Mouse (Mus musculus) hindbrain, embryonic 16.5 days (tissue): ENCODE data around the gene Stap1. TPM values are rescaled to one million over a fixed set of nuclear protein-coding genes. Genes with fewer than 3 reads are reported as not detected.

Source experiments
- ATAC-seq: fragments of 200-750 bp; cut with Nextera tagmentation; 2 replicates; pipeline ENCODE4 v1.8.0; 2017; ENCODE audit warnings: moderate TSS enrichment, moderate library complexity
- H3K27ac ChIP-seq: fragments of 300-500 bp; sonication (generic); 2 replicates; pipeline ENCODE4 v1.5.1; 2014; ENCODE audit warnings: low read depth, mild to moderate bottlenecking, control low read depth, low read length, moderate library complexity
- H3K27me3 ChIP-seq: fragments of 300-500 bp; sonication (generic); replicated peaks from 2 replicates; pipeline ENCODE4 v1.6.1; 2014; ENCODE audit warnings: low read length; ENCODE audit not compliant: control insufficient read depth, insufficient read depth
- H3K36me3 ChIP-seq: fragments of 300-500 bp; sonication (generic); 2 replicates; pipeline ENCODE4 v1.6.1; 2014; ENCODE audit warnings: mild to moderate bottlenecking, low read length, moderate library complexity, mixed read lengths; ENCODE audit not compliant: control insufficient read depth, insufficient read depth
- H3K4me1 ChIP-seq: fragments of 300-500 bp; sonication (generic); 2 replicates; pipeline ENCODE4 v1.6.1; 2014; ENCODE audit warnings: low read depth, low read length; ENCODE audit not compliant: control insufficient read depth, insufficient read depth
- H3K4me2 ChIP-seq: fragments of 300-500 bp; sonication (generic); 2 replicates; pipeline ENCODE4 v1.6.1; 2014; ENCODE audit warnings: mild to moderate bottlenecking, low read length, control low read depth, moderate library complexity
- H3K4me3 ChIP-seq: fragments of 300-500 bp; sonication (generic); 2 replicates; pipeline ENCODE4 v1.5.1; 2014; ENCODE audit warnings: mild to moderate bottlenecking, low read length, control low read depth, moderate library complexity
- H3K9ac ChIP-seq: fragments of 300-500 bp; sonication (generic); 2 replicates; pipeline ENCODE4 v1.6.1; 2014; ENCODE audit warnings: low read depth, mild to moderate bottlenecking, control low read depth, low read length, moderate library complexity
- H3K9me3 ChIP-seq: fragments of 300-500 bp; sonication (generic); 2 replicates; pipeline ENCODE4 v1.6.1; 2014; ENCODE audit warnings: mild to moderate bottlenecking, low read length, moderate library complexity; ENCODE audit not compliant: control insufficient read depth
- WGBS: fragments of 180-500 bp; shearing (Covaris S2); extraction: QIAGEN DNeasy Blood & Tissue Kit; methylation state at CpG from one replicate; pipeline ENCODE4 v1.1.7; 2014; 5-methylcytosine and 5-hydroxymethylcytosine counted together
- polyA plus RNA-seq: library from polyadenylated mRNA; unstranded; fragments of >200 nt; fragmentation: Nextera tagmentation; extraction: Ambion mirVana; gene quantifications from 2 replicates; pipeline ENCODE4 v1.2.1, GENCODE M21; 2015

Gene Stap1
- polyA plus RNA-seq, 1 experiment from 2014 or later = 0.34 TPM

DNA sequence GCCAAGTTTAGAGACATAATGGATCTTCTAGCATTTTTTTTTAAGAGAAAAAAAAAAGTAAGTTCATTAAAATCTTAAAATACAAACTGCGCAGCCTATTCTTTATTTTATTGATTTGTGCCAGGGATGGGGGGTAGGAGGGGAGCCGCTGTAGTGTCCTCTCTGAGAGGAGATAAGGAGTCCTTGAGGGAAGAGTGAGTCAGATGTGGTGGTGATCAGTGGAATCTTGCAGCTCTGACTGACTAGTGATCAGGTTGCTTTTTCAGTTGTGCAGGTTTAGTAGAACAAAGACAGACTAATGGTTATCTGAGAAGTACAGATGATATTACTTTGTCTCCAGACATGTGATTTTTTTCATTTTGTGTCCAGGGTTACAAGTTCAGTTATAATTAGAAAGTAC, 41.5 kb downstream of the Stap1 start:
- ATAC-seq = no peak
- H3K27ac ChIP-seq = no peak overlapping the region
- no peaks in the 10 kb centered on the region for H3K4me1 ChIP-seq
- no peaks in the 10 kb centered on the region for H3K9me3 ChIP-seq
- H3K9ac ChIP-seq = no peak overlapping the region
- no peak overlapping the region for H3K4me3 ChIP-seq
- no peaks in the 10 kb centered on the region for H3K27me3 ChIP-seq
- 98% methylated on average over 2 of the region's 2 CpGs for WGBS
- H3K4me2 ChIP-seq = no peak overlapping the region
- H3K36me3 ChIP-seq = 0 out of 2 replicates have a peak, but pooled peaks cover 4% of the 10 kb centered on the region

DNA sequence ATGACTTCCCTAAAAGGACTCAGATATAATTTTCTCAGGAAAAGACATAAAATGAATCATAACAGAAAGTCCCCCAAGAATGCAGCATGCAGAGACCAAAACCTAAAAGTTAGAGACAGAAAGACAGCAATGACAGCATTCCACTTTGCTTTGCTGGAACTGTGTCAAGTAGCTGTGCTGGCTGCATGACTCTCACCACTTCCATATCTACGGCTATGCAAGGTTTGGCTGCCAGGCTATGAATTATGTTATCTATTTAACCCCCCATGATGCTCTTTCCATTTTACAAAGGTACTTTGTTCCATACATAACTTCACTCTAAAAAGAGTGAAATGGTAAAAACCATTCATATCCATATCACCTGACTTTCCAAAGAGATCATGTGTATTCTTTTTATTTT, 42.5 kb downstream of the Stap1 start:
- no peaks in the 10 kb centered on the region for H3K27me3 ChIP-seq
- H3K36me3 ChIP-seq = 0 out of 2 replicates have a peak, but pooled peaks cover 5% of the 10 kb centered on the region
- no peak overlapping the region for H3K27ac ChIP-seq
- no peaks in the 10 kb centered on the region for H3K4me1 ChIP-seq
- ATAC-seq = no peak
- 68% methylated on average over 1 of the region's 1 CpGs for WGBS
- H3K4me3 ChIP-seq = no peak overlapping the region
- H3K9me3 ChIP-seq = no peaks in the 10 kb centered on the region
- no peak overlapping the region for H3K9ac ChIP-seq
- no peak overlapping the region for H3K4me2 ChIP-seq

DNA sequence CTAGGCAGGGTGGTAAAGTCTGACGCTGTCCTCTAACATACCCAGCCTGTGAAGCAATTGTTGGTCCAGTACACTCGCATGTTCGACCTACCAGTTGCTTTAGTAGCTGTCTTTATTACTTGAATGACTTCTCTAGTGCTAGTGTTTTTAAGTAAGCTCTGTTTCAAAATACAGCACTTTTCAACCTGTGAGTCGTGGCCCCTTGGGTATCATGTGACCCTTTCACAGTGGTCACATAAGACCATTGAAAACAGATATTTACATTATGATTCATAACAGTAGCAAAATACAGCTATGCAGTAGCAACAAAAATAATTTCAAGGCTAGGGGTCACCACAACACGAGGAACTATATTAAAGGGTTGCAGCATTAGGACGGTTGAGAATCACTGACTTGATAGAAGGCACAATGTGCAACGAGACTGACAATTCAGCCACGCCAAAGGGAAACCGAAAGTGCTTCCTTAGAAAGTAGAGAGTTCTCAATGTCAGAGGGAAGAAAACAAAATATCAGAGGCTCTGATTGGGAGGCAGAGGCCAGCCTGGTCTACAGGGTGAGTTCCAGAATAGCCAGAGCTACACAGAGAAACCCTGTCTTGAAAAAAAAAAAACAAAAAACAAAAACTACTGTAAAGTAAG, 47.0 kb downstream of the Stap1 start:
- Histone ChIP-seq H3K27ac (no peak overlapping the region), H3K4me1 (no peaks in the 10 kb centered on the region), H3K9ac (no peak overlapping the region), H3K4me2 (no peak overlapping the region), H3K4me3 (no peak overlapping the region), H3K27me3 (no peaks in the 10 kb centered on the region), H3K9me3 (no peaks in the 10 kb centered on the region), H3K36me3 (peaks cover 12% of the 10 kb centered on the region)
- 92% methylated on average over 9 of the region's 9 CpGs for WGBS
- ATAC-seq = no peak

DNA sequence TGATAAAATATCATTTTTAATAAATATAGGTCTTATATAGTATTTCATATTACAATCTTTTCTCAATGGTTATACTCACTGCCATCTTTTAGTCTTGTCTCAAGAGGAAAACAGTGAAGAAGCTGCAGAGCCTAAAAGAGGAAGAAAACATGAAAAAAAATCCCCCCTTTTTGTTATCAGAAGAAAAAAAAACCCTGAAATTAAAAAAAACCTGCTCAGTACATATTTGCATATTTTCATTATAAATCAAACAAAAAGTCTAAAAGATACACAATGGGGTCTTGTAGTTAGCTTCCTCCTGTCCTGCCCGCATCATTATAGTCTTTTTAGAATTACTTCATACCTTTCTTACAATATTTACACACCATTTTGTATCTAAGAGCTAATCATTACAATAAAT, 57.2 kb downstream of the Stap1 start:
- Histone ChIP-seq H3K9ac (no peak overlapping the region), H3K27ac (no peak overlapping the region), H3K4me2 (no peak overlapping the region), H3K4me3 (no peak overlapping the region), H3K36me3 (peaks cover 10% of the 10 kb centered on the region), H3K27me3 (no peaks in the 10 kb centered on the region), H3K9me3 (no peaks in the 10 kb centered on the region), H3K4me1 (no peaks in the 10 kb centered on the region)
- no peak for ATAC-seq
- 94% methylated on average over 1 of the region's 1 CpGs for WGBS

DNA sequence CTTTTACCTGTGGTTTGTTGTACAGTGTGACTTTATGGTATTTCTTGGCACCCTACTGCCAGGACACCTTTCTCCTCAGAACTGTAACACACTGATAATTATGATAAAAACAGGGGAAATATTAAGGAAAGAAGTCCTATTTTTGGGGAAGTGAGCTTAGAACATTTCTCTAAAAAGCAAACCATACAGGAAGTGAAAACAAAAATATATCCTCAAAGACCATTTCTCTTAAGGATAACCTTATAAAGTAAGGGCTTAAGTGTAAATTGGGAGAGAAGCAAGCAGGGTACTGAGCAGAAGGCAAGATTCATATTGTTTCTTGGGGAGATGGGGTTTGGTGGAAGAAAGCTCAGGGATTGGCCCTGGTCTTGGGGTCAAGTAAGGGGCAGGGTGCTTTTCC, 58.3 kb downstream of the Stap1 start:
- Histone ChIP-seq H3K36me3 (peaks cover 13% of the 10 kb centered on the region), H3K27ac (no peak overlapping the region), H3K9me3 (no peaks in the 10 kb centered on the region), H3K4me1 (no peaks in the 10 kb centered on the region), H3K9ac (no peak overlapping the region), H3K4me2 (no peak overlapping the region), H3K27me3 (no peaks in the 10 kb centered on the region), H3K4me3 (no peak overlapping the region)
- ATAC-seq = no peak

Other genes with a start within 250 kb of the Stap1 start
- 30.7 and 31.0 TPM in 2 replicates for gene Cenpc1, start 6.2 kb upstream of the Stap1 start, polyA plus RNA-seq
- 12.5 and 14.7 TPM in 2 replicates for gene Uba6, start 101.1 kb downstream of the Stap1 start, polyA plus RNA-seq
- not detected in 2 replicates for gene Gnrhr, start 126.2 kb downstream of the Stap1 start, polyA plus RNA-seq
- not detected in 2 replicates for gene Tmprss11c, start 217.6 kb downstream of the Stap1 start, polyA plus RNA-seq